Mouse (Mus musculus): ENCODE measurements around the gene Sgsm1. TPM values are rescaled to one million over a fixed set of nuclear protein-coding genes. Genes with fewer than 3 reads are reported as not detected.

Gene Sgsm1
- total RNA-seq, 1 experiment, result 7.1 TPM

GRCm38 (mm10) chr5:113214455-113214854 is 96.1 kb downstream of the Sgsm1 start:
- Histone ChIP-seq H3K4me3 (ENCODE audit: insufficient read depth in 1 of 2, low read depth in 1 of 2, low read length in 2 of 2, poor library complexity in 1 of 2, severe bottlenecking in 1 of 2) (no peak overlapping the region), H3K9ac (ENCODE audit: insufficient read depth, low read depth, low read length, poor library complexity, severe bottlenecking) (no peak overlapping the region), H3K36me3 (ENCODE audit: control insufficient read depth, insufficient read depth, low read length, poor library complexity, severe bottlenecking) (no peaks in the 10 kb centered on the region), H3K27ac (ENCODE audit: insufficient read depth, low read depth, low read length, poor library complexity, severe bottlenecking) (no peak overlapping the region), H3K4me1 (ENCODE audit: control insufficient read depth in 2 of 2, insufficient read depth in 2 of 2, low read length in 2 of 2, poor library complexity in 1 of 2) (peaks cover 0 to 11% of the 10 kb centered on the region in 2 experiments; a peak in 1 of 4 replicates), H3K9me3 (ENCODE audit: control insufficient read depth, insufficient read depth, low read depth, low read length) (no peaks in the 10 kb centered on the region)
- in situ Hi-C loops (cut with MboI; ENCODE audit: low sequenced_read_pairs in 2 of 2, unreplicated experiment in 2 of 2), result no loop called here
- TF ChIP-seq CHD2 (IDR thresholded peaks at IDR 0.05; ENCODE audit: low read depth, low read length) (no peak), HCFC1 (IDR thresholded peaks at IDR 0.05; ENCODE audit: borderline replicate concordance, insufficient read depth, low read length) (no peak), MAFK (IDR thresholded peaks at IDR 0.05; ENCODE audit: insufficient read depth, low read depth, low read length) (no peak), ZC3H11A (IDR thresholded peaks at IDR 0.05; ENCODE audit: borderline replicate concordance, low read depth, low read length) (no peak), ZNF384 (IDR thresholded peaks at IDR 0.05; ENCODE audit: low read depth, low read length) (no peak)
- DNase-seq (ENCODE audit: low read depth, low spot score), result no peak

- 0 out of 2 replicates have a peak, but pooled peaks have one; percentile 33 for TF ChIP-seq MAFK (IDR thresholded peaks at IDR 0.05; ENCODE audit: insufficient read depth, low read depth, low read length)
- TF ChIP-seq ZC3H11A (IDR thresholded peaks at IDR 0.05; ENCODE audit: borderline replicate concordance, low read depth, low read length), result no peak
- H3K4me1 ChIP-seq (ENCODE audit: control insufficient read depth in 2 of 2, insufficient read depth in 2 of 2, low read length in 2 of 2, poor library complexity in 1 of 2), result peaks cover 0 to 12% of the 10 kb centered on the region in 2 experiments; a peak in 2 of 4 replicates
- DNase-seq (ENCODE audit: low read depth, low spot score), result no peak
- H3K36me3 ChIP-seq (ENCODE audit: control insufficient read depth, insufficient read depth, low read length, poor library complexity, severe bottlenecking), result no peaks in the 10 kb centered on the region
- no peaks in the 10 kb centered on the region for H3K9me3 ChIP-seq (ENCODE audit: control insufficient read depth, insufficient read depth, low read depth, low read length)
- H3K27ac ChIP-seq (ENCODE audit: insufficient read depth, low read depth, low read length, poor library complexity, severe bottlenecking), result no peak overlapping the region
- H3K9ac ChIP-seq (ENCODE audit: insufficient read depth, low read depth, low read length, poor library complexity, severe bottlenecking), result no peak overlapping the region
- in situ Hi-C loops (cut with MboI; ENCODE audit: low sequenced_read_pairs in 2 of 2, unreplicated experiment in 2 of 2), result no loop called here
- H3K4me3 ChIP-seq (ENCODE audit: insufficient read depth in 1 of 2, low read depth in 1 of 2, low read length in 2 of 2, poor library complexity in 1 of 2, severe bottlenecking in 1 of 2), result no peak overlapping the region
Observed at GRCm38 (mm10) chr5:113214041-113214440, 96.5 kb downstream of the Sgsm1 start.

GRCm38 (mm10) chr5:113212156-113212835 is 98.3 kb downstream of the Sgsm1 start:
- Histone ChIP-seq H3K4me1 (ENCODE audit: control insufficient read depth in 2 of 2, insufficient read depth in 2 of 2, low read length in 2 of 2, poor library complexity in 1 of 2) (peaks cover 0 to 14% of the 10 kb centered on the region in 2 experiments; a peak in 2 of 4 replicates), H3K9me3 (ENCODE audit: control insufficient read depth, insufficient read depth, low read depth, low read length) (no peaks in the 10 kb centered on the region), H3K27ac (ENCODE audit: insufficient read depth, low read depth, low read length, poor library complexity, severe bottlenecking) (no peak overlapping the region), H3K36me3 (ENCODE audit: control insufficient read depth, insufficient read depth, low read length, poor library complexity, severe bottlenecking) (no peaks in the 10 kb centered on the region), H3K9ac (ENCODE audit: insufficient read depth, low read depth, low read length, poor library complexity, severe bottlenecking) (no peak overlapping the region), H3K4me3 (ENCODE audit: insufficient read depth in 1 of 2, low read depth in 1 of 2, low read length in 2 of 2, poor library complexity in 1 of 2, severe bottlenecking in 1 of 2) (no peak overlapping the region)
- in situ Hi-C loops (cut with MboI; ENCODE audit: low sequenced_read_pairs in 2 of 2, unreplicated experiment in 2 of 2), result no loop called here
- no peak for DNase-seq (ENCODE audit: low read depth, low spot score)
- TF ChIP-seq MAFK (IDR thresholded peaks at IDR 0.05; ENCODE audit: insufficient read depth, low read depth, low read length) (no peak), ZNF384 (IDR thresholded peaks at IDR 0.05; ENCODE audit: low read depth, low read length) (no peak), ZC3H11A (IDR thresholded peaks at IDR 0.05; ENCODE audit: borderline replicate concordance, low read depth, low read length) (no peak), CHD2 (IDR thresholded peaks at IDR 0.05; ENCODE audit: low read depth, low read length) (no peak), HCFC1 (IDR thresholded peaks at IDR 0.05; ENCODE audit: borderline replicate concordance, insufficient read depth, low read length) (no peak)

- in situ Hi-C loops (cut with MboI; ENCODE audit: low sequenced_read_pairs in 2 of 2, unreplicated experiment in 2 of 2), result no loop called here
- Histone ChIP-seq H3K4me1 (ENCODE audit: control insufficient read depth in 2 of 2, insufficient read depth in 2 of 2, low read length in 2 of 2, poor library complexity in 1 of 2) (peaks cover 0 to 20% of the 10 kb centered on the region in 2 experiments; a peak in 2 of 4 replicates), H3K27ac (ENCODE audit: insufficient read depth, low read depth, low read length, poor library complexity, severe bottlenecking) (no peak overlapping the region), H3K9ac (ENCODE audit: insufficient read depth, low read depth, low read length, poor library complexity, severe bottlenecking) (no peak overlapping the region), H3K9me3 (ENCODE audit: control insufficient read depth, insufficient read depth, low read depth, low read length) (no peaks in the 10 kb centered on the region), H3K4me3 (ENCODE audit: insufficient read depth in 1 of 2, low read depth in 1 of 2, low read length in 2 of 2, poor library complexity in 1 of 2, severe bottlenecking in 1 of 2) (no peak overlapping the region), H3K36me3 (ENCODE audit: control insufficient read depth, insufficient read depth, low read length, poor library complexity, severe bottlenecking) (no peaks in the 10 kb centered on the region)
- TF ChIP-seq MAFK (IDR thresholded peaks at IDR 0.05; ENCODE audit: insufficient read depth, low read depth, low read length) (no peak), ZC3H11A (IDR thresholded peaks at IDR 0.05; ENCODE audit: borderline replicate concordance, low read depth, low read length) (no peak), ZNF384 (IDR thresholded peaks at IDR 0.05; ENCODE audit: low read depth, low read length) (no peak), CHD2 (IDR thresholded peaks at IDR 0.05; ENCODE audit: low read depth, low read length) (no peak), HCFC1 (IDR thresholded peaks at IDR 0.05; ENCODE audit: borderline replicate concordance, insufficient read depth, low read length) (no peak)
- DNase-seq (ENCODE audit: low read depth, low spot score), result no peak
Observed at GRCm38 (mm10) chr5:113210314-113210713, 100.3 kb downstream of the Sgsm1 start.

Measured in ES-E14 (cell line).